Mouse (Mus musculus) C2C12 (cell line): ENCODE results near the gene Dyrk1a. TPM values are rescaled to one million over a fixed set of nuclear protein-coding genes. Genes with fewer than 3 reads are reported as not detected.

Source experiments
- H3K27me3 ChIP-seq: one replicate; pipeline ENCODE4 v1.6.1; 2011; ENCODE audit not compliant: control insufficient read depth, insufficient read depth, insufficient read length
- H3K36me3 ChIP-seq: one replicate; pipeline ENCODE4 v1.6.1; 2011; ENCODE audit not compliant: control insufficient read depth, insufficient read depth
- H3K4me3 ChIP-seq: one replicate; pipeline ENCODE4 v1.5.1; 2011; ENCODE audit warnings: mild to moderate bottlenecking, control low read depth; ENCODE audit not compliant: poor library complexity, insufficient read depth, severe bottlenecking
- H3K79me2 ChIP-seq: one replicate; pipeline ENCODE4 v1.6.1; 2011; ENCODE audit not compliant: control insufficient read depth, insufficient read depth
- H3K79me3 ChIP-seq: one replicate; pipeline ENCODE4 v1.6.1; 2011; ENCODE audit warnings: low read depth, control low read depth
- H3ac ChIP-seq: one replicate; pipeline ENCODE3; 2011; ENCODE audit warnings: low read depth; ENCODE audit not compliant: control insufficient read depth, insufficient read length
- CEBPB ChIP-seq: IDR thresholded peaks from one replicate; pipeline ENCODE4 v1.6.1; 2011; ENCODE audit warnings: low read depth, mild to moderate bottlenecking, control low read depth, moderate library complexity
- CTCF ChIP-seq: IDR thresholded peaks from one replicate; pipeline ENCODE4 v1.5.1; 2011; ENCODE audit not compliant: control insufficient read depth, insufficient read depth, insufficient read length
- FOSL1 ChIP-seq: IDR thresholded peaks from one replicate; pipeline ENCODE4 v1.8.0; 2011; ENCODE audit warnings: mild to moderate bottlenecking, low read length; ENCODE audit not compliant: poor library complexity, insufficient read depth, severe bottlenecking
- MAX ChIP-seq: IDR thresholded peaks from one replicate; pipeline ENCODE4 v1.6.1; 2011; ENCODE audit warnings: mild to moderate bottlenecking, control low read depth
- MYOD1 ChIP-seq: IDR thresholded peaks from one replicate; pipeline ENCODE4 v1.6.1; 2011; ENCODE audit warnings: low read depth; ENCODE audit not compliant: control insufficient read depth, insufficient read length
- MYOG ChIP-seq: IDR thresholded peaks from one replicate; pipeline ENCODE4 v1.6.1; 2011; ENCODE audit not compliant: control insufficient read depth, insufficient read length; ENCODE audit errors: extremely low read depth
- USF1 ChIP-seq: IDR thresholded peaks from one replicate; pipeline ENCODE4 v1.6.1; 2011; ENCODE audit warnings: low read depth, mild to moderate bottlenecking, control low read depth, moderate library complexity
- polyA plus RNA-seq: library from polyadenylated mRNA; unstranded; fragments of >200 nt; fragmentation: generic; extraction: Trizol; gene quantifications from one replicate; pipeline ENCODE4 v1.2.1, GENCODE M21; 2012; ENCODE audit warnings: missing spikeins

Dyrk1a gene
- polyA plus RNA-seq, 1 experiment = 17.3 TPM

DNA sequence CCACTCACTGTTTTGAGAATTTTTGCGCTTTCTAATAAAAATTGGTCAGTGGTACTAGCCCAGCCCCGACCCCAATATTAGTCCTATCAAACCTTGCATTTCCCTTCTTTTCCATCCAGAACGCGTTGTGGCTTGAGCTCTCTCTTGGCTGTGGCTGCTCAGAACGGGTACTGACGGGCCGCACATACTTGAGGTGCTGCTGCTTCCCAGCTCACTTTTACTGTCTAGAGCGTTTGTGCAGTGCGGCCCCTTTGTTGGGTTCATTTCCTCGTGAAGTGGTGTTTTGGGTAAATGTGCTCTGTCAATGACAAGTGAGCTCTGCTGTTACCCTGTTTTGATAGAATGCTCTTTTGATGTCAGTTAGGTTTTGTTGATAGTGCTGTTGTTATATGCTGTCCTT, 67.6 kb downstream of the Dyrk1a start:
- H3K36me3 ChIP-seq = no peaks in the 10 kb centered on the region
- TF ChIP-seq MYOG = no peak
- no peak for TF ChIP-seq USF1
- no peak for TF ChIP-seq MAX
- no peak for TF ChIP-seq MYOD1
- TF ChIP-seq FOSL1 = no peak
- no peak for TF ChIP-seq CTCF
- no peak for TF ChIP-seq CEBPB
- no peaks in the 10 kb centered on the region for H3K27me3 ChIP-seq

DNA sequence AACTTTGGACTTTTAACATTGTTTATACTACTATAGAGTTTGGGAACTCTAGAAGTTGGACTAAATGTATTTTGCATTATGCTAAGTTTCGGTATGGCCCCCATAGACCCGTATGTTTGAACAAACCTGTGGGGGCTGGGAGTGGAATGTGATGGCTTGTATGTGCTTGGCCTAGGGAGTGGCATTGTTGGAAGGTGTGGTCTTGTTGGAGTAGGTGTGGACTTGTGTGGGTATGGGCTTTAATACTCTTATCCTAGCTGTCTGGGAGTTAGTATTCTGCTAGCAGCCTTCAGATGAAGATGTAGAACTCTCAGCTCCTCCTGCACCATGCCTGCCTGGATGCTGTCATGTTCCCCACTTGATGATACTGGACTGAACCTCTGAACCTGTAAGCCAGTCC, 72.0 kb downstream of the Dyrk1a start:
- Histone ChIP-seq H3K36me3 (peaks cover 7% of the 10 kb centered on the region), H3K79me3 (peaks cover 96% of the 10 kb centered on the region), H3K4me3 (no peak overlapping the region), H3ac (no peak overlapping the region), H3K79me2 (peaks cover 100% of the 10 kb centered on the region), H3K27me3 (no peaks in the 10 kb centered on the region)
- TF ChIP-seq CEBPB (no peak), FOSL1 (no peak), MYOD1 (no peak), MYOG (no peak), USF1 (no peak), CTCF (no peak), MAX (no peak)

More for the DNA sequence above, 67.6 kb downstream of the Dyrk1a start:
- H3K79me3 ChIP-seq = peaks cover 98% of the 10 kb centered on the region
- no peak overlapping the region for H3K4me3 ChIP-seq
- H3K79me2 ChIP-seq = peaks cover 100% of the 10 kb centered on the region
- no peak overlapping the region for H3ac ChIP-seq

DNA sequence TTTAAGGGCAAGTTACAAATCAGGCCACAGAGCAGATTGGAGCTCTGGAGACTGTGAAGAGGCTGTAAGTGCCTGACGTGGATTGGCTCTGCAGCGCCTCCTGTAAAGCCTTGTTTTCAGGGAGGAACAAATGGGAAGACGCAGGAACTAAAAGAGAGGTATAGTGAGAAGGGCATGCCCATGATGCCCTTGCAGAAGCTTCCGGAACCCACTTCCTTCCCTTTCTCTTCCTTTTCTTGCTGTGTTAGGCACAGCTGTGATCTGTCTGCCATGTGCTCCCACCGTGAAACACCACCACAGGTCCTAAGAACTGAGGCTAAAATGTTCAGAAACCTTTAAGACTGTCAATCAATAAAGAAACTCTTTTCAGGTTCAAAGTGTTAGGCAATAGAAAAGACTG, 77.3 kb downstream of the Dyrk1a start:
- no peaks in the 10 kb centered on the region for H3K27me3 ChIP-seq
- TF ChIP-seq USF1 (no peak), CEBPB (no peak), MYOG (no peak)
- H3K79me3 ChIP-seq = peaks cover 88% of the 10 kb centered on the region
- H3ac ChIP-seq = no peak overlapping the region
- H3K4me3 ChIP-seq = no peak overlapping the region
- H3K79me2 ChIP-seq = peaks cover 100% of the 10 kb centered on the region
- peaks cover 7% of the 10 kb centered on the region for H3K36me3 ChIP-seq

GRCm38 (mm10) chr16:94647925-94648324, 78.1 kb downstream of the Dyrk1a start:
- H3ac ChIP-seq = no peak overlapping the region
- TF ChIP-seq CTCF (no peak), CEBPB (no peak), MAX (no peak), MYOG (no peak), MYOD1 (no peak)
- no peak overlapping the region for H3K4me3 ChIP-seq
- peaks cover 7% of the 10 kb centered on the region for H3K36me3 ChIP-seq
- H3K27me3 ChIP-seq = no peaks in the 10 kb centered on the region
- H3K79me3 ChIP-seq = peaks cover 88% of the 10 kb centered on the region
- peaks cover 100% of the 10 kb centered on the region for H3K79me2 ChIP-seq

- Histone ChIP-seq H3ac (no peak overlapping the region), H3K79me3 (peaks cover 87% of the 10 kb centered on the region), H3K36me3 (peaks cover 7% of the 10 kb centered on the region), H3K79me2 (peaks cover 100% of the 10 kb centered on the region), H3K27me3 (no peaks in the 10 kb centered on the region), H3K4me3 (no peak overlapping the region)
- TF ChIP-seq FOSL1 = no peak
- TF ChIP-seq MAX = no peak
- TF ChIP-seq MYOD1 = no peak
- no peak for TF ChIP-seq MYOG
- TF ChIP-seq USF1 = no peak
- no peak for TF ChIP-seq CEBPB
- TF ChIP-seq CTCF = no peak
Measured at GRCm38 (mm10) chr16:94649861-94650260, 80.1 kb downstream of the Dyrk1a start.

- Histone ChIP-seq H3K79me2 (peaks cover 100% of the 10 kb centered on the region), H3K27me3 (no peaks in the 10 kb centered on the region), H3K79me3 (peaks cover 90% of the 10 kb centered on the region), H3K36me3 (no peaks in the 10 kb centered on the region), H3ac (no peak overlapping the region), H3K4me3 (no peak overlapping the region)
- TF ChIP-seq CTCF = no peak
- TF ChIP-seq MAX = no peak
- TF ChIP-seq MYOG = no peak
- no peak for TF ChIP-seq FOSL1
- TF ChIP-seq CEBPB = no peak
- no peak for TF ChIP-seq MYOD1
Measured at GRCm38 (mm10) chr16:94652091-94652713, 82.4 kb downstream of the Dyrk1a start.
